Mouse (Mus musculus) large intestine, adult 2 months (tissue): Measurements from ENCODE around the gene Creb3. TPM values are rescaled to one million over a fixed set of nuclear protein-coding genes. Genes with fewer than 3 reads are reported as not detected.
"Not testable (repeated sequence)": the region's sequence is repeated elsewhere in the genome, so short reads cannot be mapped to it uniquely, and the experiment has no call there.

Experiments
- DNase-seq: peaks from one replicate; pipeline ENCODE4 v3.0.0-alpha.2; 2012; ENCODE audit warnings: low read depth, low spot score
- WGBS: fragments of 180-500 bp; shearing (Covaris S2); methylation state at CpG from one replicate; pipeline ENCODE4 v1.1.7; 2018; 5-methylcytosine and 5-hydroxymethylcytosine counted together
- polyA plus RNA-seq: library from polyadenylated mRNA; depleted of rRNA; stranded (reverse); fragments of >200 nt; gene quantifications from 2 replicates; pipeline ENCODE4 v1.2.3, GENCODE M21; 2012

Gene Creb3
- polyA plus RNA-seq, 1 experiment: 66.0 TPM

GRCm38 (mm10) chr4:43579731-43580130 lies 17.6 kb downstream of the Creb3 start:
- DNase-seq: no peak
- WGBS: 69% methylated on average over 6 of the region's 6 CpGs

- DNase-seq: no peak
- 90% methylated on average over 5 of the region's 5 CpGs for WGBS
These were observed 18.6 kb downstream of the Creb3 start for GRCm38 (mm10) chr4:43580721-43581120.

- WGBS: 96% methylated on average over 12 of the region's 12 CpGs
- no peak for DNase-seq
These were observed 19.2 kb downstream of the Creb3 start for GRCm38 (mm10) chr4:43581381-43581780.

GRCm38 (mm10) chr4:43582241-43582640 lies 20.1 kb downstream of the Creb3 start:
- 81% methylated on average over 5 of the region's 5 CpGs for WGBS

GRCm38 (mm10) chr4:43583421-43583820 lies 21.3 kb downstream of the Creb3 start:
- WGBS: 74% methylated on average over 7 of the region's 7 CpGs
- no peak for DNase-seq

More at GRCm38 (mm10) chr4:43582241-43582640, 20.1 kb downstream of the Creb3 start:
- no peak for DNase-seq

- no peak for DNase-seq
- WGBS: 75% methylated on average over 12 of the region's 12 CpGs
These were observed 22.6 kb downstream of the Creb3 start, which contains the start of gene Msmp for GRCm38 (mm10) chr4:43584444-43585416. Msmp (minus strand) TSS chr4:43584494.

- DNase-seq: no peak
These were observed 23.6 kb downstream of the Creb3 start for GRCm38 (mm10) chr4:43585682-43586081.

GRCm38 (mm10) chr4:43586411-43586810 lies 24.3 kb downstream of the Creb3 start:
- no peak for DNase-seq
- WGBS: 36% methylated on average over 8 of the region's 8 CpGs

More at GRCm38 (mm10) chr4:43585682-43586081, 23.6 kb downstream of the Creb3 start:
- 66% methylated on average over 10 of the region's 10 CpGs for WGBS

- WGBS: 43% methylated on average over 7 of the region's 7 CpGs
- DNase-seq: no peak
These were observed 25.5 kb downstream of the Creb3 start for GRCm38 (mm10) chr4:43587681-43588080.

- WGBS: 45% methylated on average over 5 of the region's 5 CpGs
- DNase-seq: no peak
These were observed 29.4 kb downstream of the Creb3 start for GRCm38 (mm10) chr4:43591543-43591942.

GRCm38 (mm10) chr4:43591961-43592360 lies 29.8 kb downstream of the Creb3 start:
- 87% methylated on average over 3 of the region's 3 CpGs for WGBS
- DNase-seq: no peak

GRCm38 (mm10) chr4:43593453-43593852 lies 31.3 kb downstream of the Creb3 start:
- DNase-seq: no peak
- 26% methylated on average over 3 of the region's 3 CpGs for WGBS

- WGBS: 86% methylated on average over 2 of the region's 2 CpGs
- not testable (repeated sequence) for DNase-seq
These were observed 34.5 kb downstream of the Creb3 start for GRCm38 (mm10) chr4:43596597-43596996.

GRCm38 (mm10) chr4:43598200-43598599 lies 36.1 kb downstream of the Creb3 start:
- WGBS: 71% methylated on average over 4 of the region's 4 CpGs
- DNase-seq: no peak

GRCm38 (mm10) chr4:43598650-43599380 lies 36.7 kb downstream of the Creb3 start:
- no peak for DNase-seq
- 60% methylated on average over 7 of the region's 7 CpGs for WGBS

GRCm38 (mm10) chr4:43600195-43600934 lies 38.2 kb downstream of the Creb3 start:
- 78% methylated on average over 9 of the region's 9 CpGs for WGBS
- DNase-seq: no peak

GRCm38 (mm10) chr4:43604099-43604498 lies 42.0 kb downstream of the Creb3 start:
- WGBS: 64% methylated on average over 3 of the region's 3 CpGs
- no peak for DNase-seq

GRCm38 (mm10) chr4:43604751-43605685 lies 42.9 kb downstream of the Creb3 start:
- WGBS: 47% methylated on average over 9 of the region's 9 CpGs
- no peak for DNase-seq

GRCm38 (mm10) chr4:43612534-43612933 lies 50.4 kb downstream of the Creb3 start:
- no peak for DNase-seq
- 35% methylated on average over 10 of the region's 10 CpGs for WGBS
